Mouse (Mus musculus) inflammation-experienced regulatory T-cells, adult 16 weeks (primary cell): ENCODE measurements around the gene Taf1a. TPM values are rescaled to one million over a fixed set of nuclear protein-coding genes. Genes with fewer than 3 reads are reported as not detected.

Source experiments
- polyA plus RNA-seq: library from polyadenylated mRNA; unstranded; fragments of 100-300 nt; shearing (Covaris generic); gene quantifications from one replicate; pipeline ENCODE4 v1.2.1, GENCODE M21; 2017

Taf1a gene
- polyA plus RNA-seq = 29.5 TPM

DNA sequence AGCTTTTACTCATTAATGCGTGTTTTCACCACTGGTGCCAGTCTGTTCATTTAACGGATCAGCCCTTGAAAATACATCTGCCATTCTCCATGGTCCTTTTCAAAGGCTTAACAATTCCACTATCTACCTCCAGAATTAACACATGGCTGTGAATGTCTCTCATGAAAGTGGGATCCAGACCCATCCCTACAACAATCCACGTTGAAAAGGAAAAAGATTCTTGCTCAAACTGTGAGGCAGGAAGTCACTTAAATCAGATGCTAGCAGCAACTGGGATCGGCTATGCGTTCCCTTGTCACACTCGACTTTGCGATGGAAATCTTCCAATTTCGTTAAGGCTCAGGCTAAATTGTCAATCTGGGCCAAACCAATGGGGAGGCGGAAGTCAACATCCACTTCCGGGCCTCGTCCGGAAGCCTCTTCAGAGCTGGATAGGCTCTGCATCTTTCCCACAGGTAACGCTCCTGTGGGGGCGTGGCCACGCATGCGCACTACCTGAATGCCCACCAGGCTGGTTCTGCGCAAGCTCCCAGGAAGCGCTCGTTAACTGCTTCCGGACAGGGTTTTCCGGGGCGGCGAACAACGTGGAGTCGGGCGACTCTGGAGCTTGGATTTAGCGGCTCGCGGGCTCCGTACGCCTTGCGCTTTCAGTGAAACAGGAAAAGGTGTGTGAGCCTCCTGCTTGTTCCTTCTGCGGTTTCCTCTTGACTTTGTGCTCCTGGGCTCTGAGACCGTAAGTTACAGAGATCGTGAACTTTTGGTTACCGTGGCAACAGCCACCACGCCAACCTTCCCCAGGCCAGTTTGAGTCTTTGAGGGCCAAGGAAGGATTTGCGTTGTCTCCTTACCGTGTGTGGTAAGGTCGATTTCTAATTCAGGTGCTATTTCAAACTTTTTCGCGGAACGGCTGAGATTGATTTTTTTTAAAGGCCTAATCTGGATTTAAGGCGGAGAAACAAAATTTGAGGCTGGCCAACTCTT lies at the start of gene Taf1a:
Taf1a (plus strand) TSS at position 556 of the 981 bp plus-strand sequence.

GRCm38 (mm10) chr1:183369427-183370014 lies 19.3 kb upstream of the Taf1a start, which contains the start of gene Mia3:
Mia3 (minus strand) TSS chr1:183369553.

DNA sequence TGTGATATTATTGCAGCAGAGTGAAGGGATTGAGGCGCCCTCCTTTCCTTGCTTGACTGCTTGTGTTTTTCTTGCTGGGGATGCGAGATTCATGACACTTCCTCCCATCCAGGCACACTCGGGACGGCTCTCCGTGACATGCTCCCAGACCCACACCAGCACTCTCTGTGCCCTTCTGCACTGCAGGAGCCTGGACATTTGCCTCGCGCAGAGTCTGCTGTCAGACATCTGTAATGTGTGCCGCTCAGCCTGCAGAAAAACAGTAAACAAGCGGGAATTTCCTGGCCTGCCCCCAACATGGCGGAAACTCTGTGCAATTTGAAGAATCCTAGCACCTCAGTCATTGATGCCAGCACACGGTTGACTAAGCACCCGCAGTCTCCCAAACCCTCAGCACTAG lies 29.1 kb downstream of the Taf1a start, which contains the start of gene Hhipl2:
Hhipl2 (plus strand) TSS at position 343 of the 400 bp plus-strand sequence.

Other genes with a start within 250 kb of the Taf1a start
- gene Disp1, start 167.5 kb upstream of the Taf1a start, polyA plus RNA-seq = 22.6 TPM
- gene Aida, start 92.4 kb upstream of the Taf1a start, polyA plus RNA-seq = 23.3 TPM
- 75.8 TPM for gene Brox, start 91.7 kb upstream of the Taf1a start, polyA plus RNA-seq
- gene Mia3, start 19.4 kb upstream of the Taf1a start, polyA plus RNA-seq = 256 TPM
- not detected for gene Hhipl2, start 29.2 kb downstream of the Taf1a start, polyA plus RNA-seq